Mouse (Mus musculus) kidney, adult 9 months (tissue): ENCODE data around the gene Sdk2.
A peak's percentile ranks its signal among the peaks of the same experiment; 100 is the strongest.

Experiments used
- DNase-seq: peaks from one replicate; pipeline ENCODE4 v3.0.0; 2022

The Sdk2 gene

GRCm38 (mm10) chr11:113816971-113817548, 249.8 kb downstream of the Sdk2 start:
- no peak for DNase-seq

- no peak for DNase-seq
These were observed 250.4 kb downstream of the Sdk2 start for GRCm38 (mm10) chr11:113816439-113816838.

- DNase-seq = no peak
These were observed 255.1 kb downstream of the Sdk2 start for GRCm38 (mm10) chr11:113811546-113812339.

- peak; percentile 78 for DNase-seq
These were observed 256.0 kb downstream of the Sdk2 start for GRCm38 (mm10) chr11:113810638-113811545.

- DNase-seq = peak; percentile 82
These were observed 259.8 kb downstream of the Sdk2 start for GRCm38 (mm10) chr11:113807086-113807485.

- peak; percentile 29 for DNase-seq
These were observed 260.3 kb downstream of the Sdk2 start for GRCm38 (mm10) chr11:113806382-113807077.

- DNase-seq = no peak
These were observed 260.9 kb downstream of the Sdk2 start for GRCm38 (mm10) chr11:113805974-113806373.

GRCm38 (mm10) chr11:113803321-113803941, 263.4 kb downstream of the Sdk2 start:
- DNase-seq = peak; percentile 55

GRCm38 (mm10) chr11:113802456-113802855, 264.4 kb downstream of the Sdk2 start:
- peak; percentile 72 for DNase-seq

- DNase-seq = no peak
These were observed 266.8 kb downstream of the Sdk2 start for GRCm38 (mm10) chr11:113800026-113800425.

- DNase-seq = no peak
These were observed 267.8 kb downstream of the Sdk2 start for GRCm38 (mm10) chr11:113799041-113799447.

GRCm38 (mm10) chr11:113798011-113798410, 268.8 kb downstream of the Sdk2 start:
- no peak for DNase-seq

GRCm38 (mm10) chr11:113797014-113797983, 269.5 kb downstream of the Sdk2 start:
- DNase-seq = no peak

GRCm38 (mm10) chr11:113795846-113796245, 271.0 kb downstream of the Sdk2 start:
- no peak for DNase-seq

GRCm38 (mm10) chr11:113791357-113792215, 275.3 kb downstream of the Sdk2 start:
- no peak for DNase-seq

- DNase-seq = no peak
These were observed 277.7 kb downstream of the Sdk2 start for GRCm38 (mm10) chr11:113789101-113789500.

- DNase-seq = peak; percentile 63
These were observed 278.6 kb downstream of the Sdk2 start for GRCm38 (mm10) chr11:113788183-113788789.

GRCm38 (mm10) chr11:113787432-113788182, 279.2 kb downstream of the Sdk2 start:
- DNase-seq = no peak

GRCm38 (mm10) chr11:113787009-113787408, 279.8 kb downstream of the Sdk2 start:
- DNase-seq = no peak
